Mouse (Mus musculus): ENCODE results near the gene Vmn1r89. TPM values are rescaled to one million over a fixed set of nuclear protein-coding genes. Genes with fewer than 3 reads are reported as not detected.

The Vmn1r89 gene
- not detected in 2 replicates for polyA plus RNA-seq (2012; ENCODE audit: low replicate concordance)

GRCm38 (mm10) chr7:13212720-13213119 lies at the start of gene Vmn1r89:
Gene Vmn1r89, plus strand, starts transcription at chr7:13213020.

Other genes starting within 250 kb of the Vmn1r89 start
- 11.5 and 14.8 TPM in 2 replicates for gene Zfp324, start 247.2 kb upstream of the Vmn1r89 start, polyA plus RNA-seq (2012; ENCODE audit: low replicate concordance)
- gene Zfp446, start 235.2 kb upstream of the Vmn1r89 start, polyA plus RNA-seq (2012; ENCODE audit: low replicate concordance), result 6.8 and 12.0 TPM in 2 replicates
- not detected in 2 replicates for gene Slc27a5, start 214.8 kb upstream of the Vmn1r89 start, polyA plus RNA-seq (2012; ENCODE audit: low replicate concordance)
- gene Trim28, start 213.9 kb upstream of the Vmn1r89 start, polyA plus RNA-seq (2012; ENCODE audit: low replicate concordance), result 64.0 and 158 TPM in 2 replicates
- gene Zbtb45, start 203.0 kb upstream of the Vmn1r89 start, polyA plus RNA-seq (2012; ENCODE audit: low replicate concordance), result 143 and 179 TPM in 2 replicates
- 29.9 and 190 TPM in 2 replicates for gene Chmp2a, start 178.2 kb upstream of the Vmn1r89 start, polyA plus RNA-seq (2012; ENCODE audit: low replicate concordance)
- 107 and 227 TPM in 2 replicates for gene Ube2m, start 174.7 kb upstream of the Vmn1r89 start, polyA plus RNA-seq (2012; ENCODE audit: low replicate concordance)
- gene Mzf1, start 158.3 kb upstream of the Vmn1r89 start, polyA plus RNA-seq (2012; ENCODE audit: low replicate concordance), result 2.6 and 3.3 TPM in 2 replicates
- gene Vmn1r85, start 117.8 kb upstream of the Vmn1r89 start, polyA plus RNA-seq (2012; ENCODE audit: low replicate concordance), result not detected in 2 replicates
- gene Vmn1r86, start 93.1 kb upstream of the Vmn1r89 start, polyA plus RNA-seq (2012; ENCODE audit: low replicate concordance), result 0.03 TPM in 1 of 2 replicates, not detected in the other
- gene Vmn1r87, start 72.9 kb upstream of the Vmn1r89 start, polyA plus RNA-seq (2012; ENCODE audit: low replicate concordance), result not detected in 2 replicates
- gene Vmn1r88, start 53.5 kb upstream of the Vmn1r89 start, polyA plus RNA-seq (2012; ENCODE audit: low replicate concordance), result not detected in 2 replicates
- 28.6 and 54.1 TPM in 2 replicates for gene Lig1, start 64.3 kb downstream of the Vmn1r89 start, polyA plus RNA-seq (2012; ENCODE audit: low replicate concordance)
- 0.47 and 1.3 TPM in 2 replicates for gene Zswim9, start 65.7 kb downstream of the Vmn1r89 start, polyA plus RNA-seq (2012; ENCODE audit: low replicate concordance)
- 1.1 TPM in 1 of 2 replicates, not detected in the other for gene Pla2g4c, start 111.6 kb downstream of the Vmn1r89 start, polyA plus RNA-seq (2012; ENCODE audit: low replicate concordance)
- not detected in 2 replicates for gene Cabp5, start 185.1 kb downstream of the Vmn1r89 start, polyA plus RNA-seq (2012; ENCODE audit: low replicate concordance)
- 0.64 TPM in 1 of 2 replicates, not detected in the other for gene Bsph1, start 237.8 kb downstream of the Vmn1r89 start, polyA plus RNA-seq (2012; ENCODE audit: low replicate concordance)